Mouse (Mus musculus) liver, adult 2 months (tissue): ENCODE measurements at regions not wholly inside any gene's neighbourhood (a gene's known extent, or its start where the extent isn't known, plus 50 kb on each side); places are given as distances from the start of the nearest gene placed in this dataset.

ENCODE experiments used
- CTCF ChIP-seq: fragments of 200-500 bp; IDR thresholded peaks from 2 replicates; pipeline ENCODE4 v1.5.1; 2011; ENCODE audit warnings: low read depth, low read length, control low read depth
- POLR2A ChIP-seq: fragments of 200-500 bp; IDR thresholded peaks from 2 replicates; pipeline ENCODE4 v1.6.1; 2011; ENCODE audit warnings: low read length, control low read depth; ENCODE audit not compliant: insufficient read depth; ENCODE audit errors: extremely low read depth

- TF ChIP-seq CTCF (0 out of 2 replicates have a peak, but pooled peaks have one; percentile 11), POLR2A (no peak)
Measured at GRCm38 (mm10) chr12:113769587-113769986, 225.9 kb downstream of the Adam6a start.
